Mouse (Mus musculus): ENCODE measurements around the gene 1300017J02Rik. TPM values are rescaled to one million over a fixed set of nuclear protein-coding genes. Genes with fewer than 3 reads are reported as not detected.

The 1300017J02Rik gene
- polyA plus RNA-seq, 1 experiment from 2014 or later, result 2.9 TPM

GRCm38 (mm10) chr9:103324678-103325077 lies 19.8 kb upstream of the 1300017J02Rik start:
- no peak overlapping the region for H3K4me2 ChIP-seq (ENCODE audit: low read depth, low read length, severe bottlenecking)
- no peak overlapping the region for H3K27ac ChIP-seq (ENCODE audit: low read depth, low read length)
- H3K4me1 ChIP-seq (replicated peaks; ENCODE audit: control insufficient read depth, insufficient read depth, low read length), result no peaks in the 10 kb centered on the region
- no peak overlapping the region for H3K4me3 ChIP-seq (ENCODE audit: low read depth, low read length)
- H3K9ac ChIP-seq (ENCODE audit: low read length), result no peak overlapping the region
- H3K9me3 ChIP-seq (ENCODE audit: control insufficient read depth, low read length), result no peaks in the 10 kb centered on the region
- ATAC-seq (replicated peaks; ENCODE audit: low FRiP score), result no peak
- no peaks in the 10 kb centered on the region for H3K27me3 ChIP-seq (ENCODE audit: control insufficient read depth, insufficient read depth, low read length)
- no peak for DNase-seq (ENCODE audit: low spot score)
- peaks cover 30% of the 10 kb centered on the region; the same call in 1 of the 2 replicates for H3K36me3 ChIP-seq (ENCODE audit: control insufficient read depth, insufficient read depth, low read length)
- 92% methylated on average over 1 of the region's 2 CpGs for WGBS

- H3K9me3 ChIP-seq (ENCODE audit: control insufficient read depth, low read length), result no peaks in the 10 kb centered on the region
- WGBS, result 88% methylated on average over 6 of the region's 6 CpGs
- H3K9ac ChIP-seq (ENCODE audit: low read length), result no peak overlapping the region
- H3K4me1 ChIP-seq (replicated peaks; ENCODE audit: control insufficient read depth, insufficient read depth, low read length), result no peaks in the 10 kb centered on the region; the same call in 1 of the 2 replicates
- no peak overlapping the region for H3K4me3 ChIP-seq (ENCODE audit: low read depth, low read length)
- no peak overlapping the region for H3K27ac ChIP-seq (ENCODE audit: low read depth, low read length)
- DNase-seq (ENCODE audit: low spot score), result no peak
- H3K27me3 ChIP-seq (ENCODE audit: control insufficient read depth, insufficient read depth, low read length), result no peaks in the 10 kb centered on the region
- H3K36me3 ChIP-seq (ENCODE audit: control insufficient read depth, insufficient read depth, low read length), result peaks cover 10% of the 10 kb centered on the region
- H3K4me2 ChIP-seq (ENCODE audit: low read depth, low read length, severe bottlenecking), result no peak overlapping the region
- ATAC-seq (replicated peaks; ENCODE audit: low FRiP score), result no peak
These were observed 5.0 kb upstream of the 1300017J02Rik start for GRCm38 (mm10) chr9:103309832-103310231.

- Histone ChIP-seq H3K36me3 (ENCODE audit: control insufficient read depth, insufficient read depth, low read length) (no peaks in the 10 kb centered on the region; the same call in none of the 2 replicates), H3K4me3 (ENCODE audit: low read depth, low read length) (peak overlapping the region; percentile 94), H3K9me3 (ENCODE audit: control insufficient read depth, low read length) (no peaks in the 10 kb centered on the region), H3K4me2 (ENCODE audit: low read depth, low read length, severe bottlenecking) (peak overlapping the region; percentile 67), H3K4me1 (replicated peaks; ENCODE audit: control insufficient read depth, insufficient read depth, low read length) (no peaks in the 10 kb centered on the region; the same call in 1 of the 2 replicates), H3K9ac (ENCODE audit: low read length) (peak overlapping the region; percentile 93), H3K27ac (ENCODE audit: low read depth, low read length) (peak overlapping the region; percentile 76), H3K27me3 (ENCODE audit: control insufficient read depth, insufficient read depth, low read length) (no peaks in the 10 kb centered on the region)
- DNase-seq (ENCODE audit: low spot score) (no peak), ATAC-seq (replicated peaks; ENCODE audit: low FRiP score) (peak; percentile 83)
- under 1% methylated on average over 40 of the region's 40 CpGs for WGBS
These were observed 605 bp upstream of the 1300017J02Rik start for GRCm38 (mm10) chr9:103305332-103306041.

- ATAC-seq (replicated peaks; ENCODE audit: low FRiP score) (no peak), DNase-seq (ENCODE audit: low spot score) (peak; percentile 66)
- Histone ChIP-seq H3K4me2 (ENCODE audit: low read depth, low read length, severe bottlenecking) (no peak overlapping the region), H3K27ac (ENCODE audit: low read depth, low read length) (no peak overlapping the region), H3K27me3 (ENCODE audit: control insufficient read depth, insufficient read depth, low read length) (no peaks in the 10 kb centered on the region), H3K4me1 (replicated peaks; ENCODE audit: control insufficient read depth, insufficient read depth, low read length) (no peaks in the 10 kb centered on the region; the same call in 1 of the 2 replicates), H3K9ac (ENCODE audit: low read length) (no peak overlapping the region), H3K9me3 (ENCODE audit: control insufficient read depth, low read length) (no peaks in the 10 kb centered on the region), H3K36me3 (ENCODE audit: control insufficient read depth, insufficient read depth, low read length) (no peaks in the 10 kb centered on the region; the same call in 1 of the 2 replicates), H3K4me3 (ENCODE audit: low read depth, low read length) (no peak overlapping the region)
- 65% methylated on average over 3 of the region's 3 CpGs for WGBS
These were observed 2.2 kb downstream of the 1300017J02Rik start for GRCm38 (mm10) chr9:103302666-103303065.

GRCm38 (mm10) chr9:103302239-103302638 lies 2.6 kb downstream of the 1300017J02Rik start:
- WGBS, result 87% methylated on average over 4 of the region's 4 CpGs
- DNase-seq (ENCODE audit: low spot score), result no peak
- no peak for ATAC-seq (replicated peaks; ENCODE audit: low FRiP score)
- H3K4me1 ChIP-seq (replicated peaks; ENCODE audit: control insufficient read depth, insufficient read depth, low read length), result no peaks in the 10 kb centered on the region; the same call in 1 of the 2 replicates
- H3K27me3 ChIP-seq (ENCODE audit: control insufficient read depth, insufficient read depth, low read length), result no peaks in the 10 kb centered on the region
- no peak overlapping the region for H3K4me3 ChIP-seq (ENCODE audit: low read depth, low read length)
- H3K4me2 ChIP-seq (ENCODE audit: low read depth, low read length, severe bottlenecking), result no peak overlapping the region
- H3K9me3 ChIP-seq (ENCODE audit: control insufficient read depth, low read length), result no peaks in the 10 kb centered on the region
- H3K36me3 ChIP-seq (ENCODE audit: control insufficient read depth, insufficient read depth, low read length), result no peaks in the 10 kb centered on the region; the same call in 1 of the 2 replicates
- H3K27ac ChIP-seq (ENCODE audit: low read depth, low read length), result no peak overlapping the region
- no peak overlapping the region for H3K9ac ChIP-seq (ENCODE audit: low read length)

- 93% methylated on average over 8 of the region's 8 CpGs for WGBS
- DNase-seq (ENCODE audit: low spot score) (no peak), ATAC-seq (replicated peaks; ENCODE audit: low FRiP score) (no peak)
- H3K9me3 ChIP-seq (ENCODE audit: control insufficient read depth, low read length), result no peaks in the 10 kb centered on the region
- H3K4me1 ChIP-seq (replicated peaks; ENCODE audit: control insufficient read depth, insufficient read depth, low read length), result no peaks in the 10 kb centered on the region
- no peaks in the 10 kb centered on the region for H3K36me3 ChIP-seq (ENCODE audit: control insufficient read depth, insufficient read depth, low read length)
- no peaks in the 10 kb centered on the region for H3K27me3 ChIP-seq (ENCODE audit: control insufficient read depth, insufficient read depth, low read length)
- no peak overlapping the region for H3K27ac ChIP-seq (ENCODE audit: low read depth, low read length)
- no peak overlapping the region for H3K4me3 ChIP-seq (ENCODE audit: low read depth, low read length)
- no peak overlapping the region for H3K9ac ChIP-seq (ENCODE audit: low read length)
- H3K4me2 ChIP-seq (ENCODE audit: low read depth, low read length, severe bottlenecking), result no peak overlapping the region
These were observed 3.8 kb downstream of the 1300017J02Rik start for GRCm38 (mm10) chr9:103301086-103301485.

GRCm38 (mm10) chr9:103294507-103294906 lies 10.4 kb downstream of the 1300017J02Rik start:
- Histone ChIP-seq H3K4me2 (ENCODE audit: low read depth, low read length, severe bottlenecking) (no peak overlapping the region), H3K9me3 (ENCODE audit: control insufficient read depth, low read length) (no peaks in the 10 kb centered on the region), H3K27me3 (ENCODE audit: control insufficient read depth, insufficient read depth, low read length) (no peaks in the 10 kb centered on the region), H3K9ac (ENCODE audit: low read length) (no peak overlapping the region), H3K27ac (ENCODE audit: low read depth, low read length) (no peak overlapping the region), H3K36me3 (ENCODE audit: control insufficient read depth, insufficient read depth, low read length) (no peaks in the 10 kb centered on the region), H3K4me1 (replicated peaks; ENCODE audit: control insufficient read depth, insufficient read depth, low read length) (no peaks in the 10 kb centered on the region), H3K4me3 (ENCODE audit: low read depth, low read length) (no peak overlapping the region)
- DNase-seq (ENCODE audit: low spot score), result no peak
- ATAC-seq (replicated peaks; ENCODE audit: low FRiP score), result no peak
- WGBS, result 89% methylated on average over 2 of the region's 2 CpGs

- no peak for DNase-seq (ENCODE audit: low spot score)
- no peaks in the 10 kb centered on the region for H3K36me3 ChIP-seq (ENCODE audit: control insufficient read depth, insufficient read depth, low read length)
- no peak for ATAC-seq (replicated peaks; ENCODE audit: low FRiP score)
- H3K4me2 ChIP-seq (ENCODE audit: low read depth, low read length, severe bottlenecking), result no peak overlapping the region
- H3K4me1 ChIP-seq (replicated peaks; ENCODE audit: control insufficient read depth, insufficient read depth, low read length), result no peaks in the 10 kb centered on the region
- H3K4me3 ChIP-seq (ENCODE audit: low read depth, low read length), result no peak overlapping the region
- H3K27ac ChIP-seq (ENCODE audit: low read depth, low read length), result no peak overlapping the region
- no peak overlapping the region for H3K9ac ChIP-seq (ENCODE audit: low read length)
- 87% methylated on average over 13 of the region's 13 CpGs for WGBS
- no peaks in the 10 kb centered on the region for H3K27me3 ChIP-seq (ENCODE audit: control insufficient read depth, insufficient read depth, low read length)
- no peaks in the 10 kb centered on the region for H3K9me3 ChIP-seq (ENCODE audit: control insufficient read depth, low read length)
These were observed 16.2 kb downstream of the 1300017J02Rik start for GRCm38 (mm10) chr9:103288489-103289180.

All from forebrain, embryonic 11.5 days (tissue).